ENCODE assay signal across 34 mouse cellular contexts in genomic region chr7:45107052-45107645, GRCm38 (mm10). TPM values are rescaled to one million over a fixed set of nuclear protein-coding genes. Genes with fewer than 3 reads are reported as not detected.
DNase-seq lines count a peak whose midpoint lies in the region; ATAC-seq and TF ChIP-seq lines count a peak whose summit lies in the region.
"Had no signal": no experiment of that assay in that cellular context is flagged by ENCODE, and none has a peak within 500 bp of the region (broad histone marks: within the 10 kb centered on the region; RNA-seq: fewer than 3 reads in every experiment).

No protein-coding gene starts in this region.

- no peaks in the 10 kb centered on the region for H3K36me3 ChIP-seq in hindbrain, embryonic 10.5 days
- H3K36me3 ChIP-seq in hindbrain, embryonic 13.5 days = no peaks in the 10 kb centered on the region
- no peaks in the 10 kb centered on the region for H3K36me3 ChIP-seq in ES-Bruce4 (ENCODE audit: control insufficient read depth, insufficient read depth, low read length, poor library complexity, severe bottlenecking)
- H3K36me3 ChIP-seq: forebrain, embryonic 12.5 days; heart, embryonic 10.5 days; heart, embryonic 15.5 days; hindbrain, embryonic 12.5 days; limb, embryonic 12.5 days; liver, embryonic 15.5 days; neural tube, embryonic 12.5 days had no signal

- H3K9ac ChIP-seq in hindbrain, embryonic 13.5 days = no peak overlapping the region
- 0 out of 2 replicates have a peak overlapping the region, but pooled peaks have one; percentile 4 for H3K9ac ChIP-seq in ES-Bruce4 (ENCODE audit: low read depth, poor library complexity, severe bottlenecking)
- H3K9ac ChIP-seq: forebrain, embryonic 12.5 days; heart, embryonic 15.5 days; hindbrain, embryonic 12.5 days; limb, embryonic 12.5 days; liver, embryonic 15.5 days; lung, embryonic 14.5 days; neural tube, embryonic 12.5 days had no signal

- H3K4me3 ChIP-seq in hindbrain, embryonic 10.5 days = no peak overlapping the region
- H3K4me3 ChIP-seq in hindbrain, embryonic 13.5 days = no peak overlapping the region
- peak overlapping the region; percentile 22; the same call in 1 of the 2 replicates for H3K4me3 ChIP-seq in ES-Bruce4 (ENCODE audit: low read depth, low read length)
- H3K4me3 ChIP-seq: erythroblast, embryonic 14.5 days; forebrain, embryonic 12.5 days; heart, embryonic 10.5 days; heart, embryonic 15.5 days; hindbrain, embryonic 12.5 days; limb, embryonic 12.5 days; liver, embryonic 15.5 days; megakaryocyte, embryonic 14.5 days; myocyte; neural tube, embryonic 12.5 days had no signal

- H3K4me1 ChIP-seq in hindbrain, embryonic 10.5 days (replicated peaks) = peaks cover 37% of the 10 kb centered on the region
- peaks cover 4% of the 10 kb centered on the region; the same call in 1 of the 2 replicates for H3K4me1 ChIP-seq in hindbrain, embryonic 13.5 days (replicated peaks)
- peaks cover 2% of the 10 kb centered on the region for H3K4me1 ChIP-seq in ES-Bruce4 (ENCODE audit: control insufficient read depth, insufficient read depth, low read length)

- TF ChIP-seq EP300 in ES-Bruce4 (IDR thresholded peaks at IDR 0.05; ENCODE audit: insufficient read depth, low read depth, low read length) = no peak

- no peak for ATAC-seq in hindbrain, embryonic 13.5 days (ENCODE audit: low FRiP score)
- peak; percentile 56 for ATAC-seq in common myeloid progenitor, adult 5-6 weeks (replicated peaks; ENCODE audit: low read depth, poor library complexity, severe bottlenecking)
- peak; percentile 35 for ATAC-seq in megakaryocyte progenitor cell, adult 5-6 weeks (replicated peaks; ENCODE audit: poor library complexity)
- ATAC-seq: intestine, embryonic 16.5 days; midbrain, embryonic 16.5 days had no signal

- no peak overlapping the region for H3K4me2 ChIP-seq in hindbrain, embryonic 13.5 days
- H3K4me2 ChIP-seq: forebrain, embryonic 12.5 days; heart, embryonic 15.5 days; hindbrain, embryonic 12.5 days; limb, embryonic 12.5 days; liver, embryonic 15.5 days; lung, embryonic 14.5 days had no signal

- H3K27me3 ChIP-seq in hindbrain, embryonic 10.5 days (ENCODE audit: insufficient read depth, poor library complexity, severe bottlenecking) = no peaks in the 10 kb centered on the region
- H3K27me3 ChIP-seq in hindbrain, embryonic 13.5 days = no peaks in the 10 kb centered on the region
- H3K27me3 ChIP-seq in ES-Bruce4 (ENCODE audit: control insufficient read depth, insufficient read depth, low read length, poor library complexity, severe bottlenecking) = no peaks in the 10 kb centered on the region
- H3K27me3 ChIP-seq: forebrain, embryonic 12.5 days; heart, embryonic 15.5 days; hindbrain, embryonic 12.5 days; limb, embryonic 12.5 days; liver, embryonic 15.5 days; neural tube, embryonic 12.5 days had no signal

- TF ChIP-seq POLR2A in ES-Bruce4 (IDR thresholded peaks at IDR 0.05; ENCODE audit: insufficient read depth, low read length) = no peak

- 48% methylated on average over 5 of the region's 5 CpGs for WGBS in hindbrain, embryonic 10.5 days
- WGBS in hindbrain, embryonic 13.5 days = 52% methylated on average over 5 of the region's 5 CpGs

- DNase-seq in hindbrain, embryonic 10.5 days (ENCODE audit: low spot score) = no peak
- DNase-seq in Muller cell, postnatal 12 days (ENCODE audit: inconsistent ontology term) = no peak
- DNase-seq in cerebellum, adult 9-11 months = no peak
- DNase-seq: adrenal gland, postnatal 10 days; cerebellum, adult 11 months; cerebellum, adult 9-10 months; gastrocnemius, postnatal 14 days; heart, adult 11 months; kidney, adult 9 months; kidney, postnatal 10 days; lung, embryonic 14.5 days; right cerebral cortex, adult 18-20 months; thymus, postnatal 4 days had no signal

- H3K27ac ChIP-seq in hindbrain, embryonic 10.5 days = peak overlapping the region; percentile 62
- no peak overlapping the region for H3K27ac ChIP-seq in hindbrain, embryonic 13.5 days
- H3K27ac ChIP-seq in ES-Bruce4 (ENCODE audit: insufficient read depth, low read length) = peak overlapping the region; percentile 67
- H3K27ac ChIP-seq: forebrain, embryonic 12.5 days; heart, embryonic 10.5 days; heart, embryonic 15.5 days; hindbrain, embryonic 12.5 days; liver, embryonic 15.5 days; neural tube, embryonic 12.5 days had no signal

- TF ChIP-seq CTCF in ES-Bruce4 (IDR thresholded peaks at IDR 0.05; ENCODE audit: low read depth, low read length) = no peak

- no peaks in the 10 kb centered on the region for H3K9me3 ChIP-seq in hindbrain, embryonic 10.5 days
- no peaks in the 10 kb centered on the region for H3K9me3 ChIP-seq in hindbrain, embryonic 13.5 days
- H3K9me3 ChIP-seq in ES-Bruce4 (replicated peaks; ENCODE audit: control insufficient read depth, insufficient read depth, low read length, poor library complexity, severe bottlenecking) = no peaks in the 10 kb centered on the region
- H3K9me3 ChIP-seq: forebrain, embryonic 12.5 days; heart, embryonic 10.5 days; heart, embryonic 15.5 days; hindbrain, embryonic 12.5 days; limb, embryonic 12.5 days; liver, embryonic 15.5 days; neural tube, embryonic 12.5 days had no signal

RNA-seq across cellular contexts. Expression of gene Fcgrt, which starts 3.5 kb away (rescaled TPM):
- 9.9 and 13.1 TPM in 2 replicates for polyA plus RNA-seq in hindbrain, embryonic 10.5 days (2016; fragmentation: Nextera tagmentation; extraction: Ambion mirVana)
- polyA plus RNA-seq in hindbrain, embryonic 13.5 days (2015; fragmentation: Nextera tagmentation; extraction: Ambion mirVana) = 26.9 and 28.3 TPM in 2 replicates
- 2.0 and 2.5 TPM in 2 replicates for polyA plus RNA-seq in ES-Bruce4 (2011; ENCODE audit: insufficient read depth, insufficient read length, low read depth, missing spikeins)
- 4.0 and 4.7 TPM in 2 replicates for total RNA-seq in common myeloid progenitor, adult 5-6 weeks (2017)
- total RNA-seq in megakaryocyte progenitor cell, adult 5-6 weeks (2015) = 0.54 and 0.62 TPM in 2 replicates
- total RNA-seq in megakaryocyte progenitor cell, adult 5-6 weeks (2017) = 3.9 TPM in 2 replicates

RNA-seq across cellular contexts. Expression of gene Rcn3, which starts 15.1 kb away (rescaled TPM):
- 127 and 135 TPM in 2 replicates for polyA plus RNA-seq in hindbrain, embryonic 10.5 days (2016; fragmentation: Nextera tagmentation; extraction: Ambion mirVana)
- 93.8 and 103 TPM in 2 replicates for polyA plus RNA-seq in hindbrain, embryonic 13.5 days (2015; fragmentation: Nextera tagmentation; extraction: Ambion mirVana)
- polyA plus RNA-seq in ES-Bruce4 (2011; ENCODE audit: insufficient read depth, insufficient read length, low read depth, missing spikeins) = 66.7 and 88.2 TPM in 2 replicates
- 23.2 and 37.1 TPM in 2 replicates for total RNA-seq in common myeloid progenitor, adult 5-6 weeks (2017)
- total RNA-seq in megakaryocyte progenitor cell, adult 5-6 weeks (2015) = 4.6 and 7.8 TPM in 2 replicates
- total RNA-seq in megakaryocyte progenitor cell, adult 5-6 weeks (2017) = 5.4 TPM in 2 replicates

RNA-seq across cellular contexts. Expression of gene Rps11, which starts 17.1 kb away (rescaled TPM):
- polyA plus RNA-seq in hindbrain, embryonic 10.5 days (2016; fragmentation: Nextera tagmentation; extraction: Ambion mirVana) = 1,526 and 1,700 TPM in 2 replicates
- polyA plus RNA-seq in hindbrain, embryonic 13.5 days (2015; fragmentation: Nextera tagmentation; extraction: Ambion mirVana) = 994 and 999 TPM in 2 replicates
- 2,753 and 2,969 TPM in 2 replicates for polyA plus RNA-seq in ES-Bruce4 (2011; ENCODE audit: insufficient read depth, insufficient read length, low read depth, missing spikeins)
- 1,473 and 1,910 TPM in 2 replicates for total RNA-seq in common myeloid progenitor, adult 5-6 weeks (2017)
- 3,046 and 3,197 TPM in 2 replicates for total RNA-seq in megakaryocyte progenitor cell, adult 5-6 weeks (2015)
- total RNA-seq in megakaryocyte progenitor cell, adult 5-6 weeks (2017) = 1,081 and 1,541 TPM in 2 replicates

RNA-seq across cellular contexts. Expression of gene Rpl13a, which starts 21.4 kb away (rescaled TPM):
- 1,174 and 1,234 TPM in 2 replicates for polyA plus RNA-seq in hindbrain, embryonic 10.5 days (2016; fragmentation: Nextera tagmentation; extraction: Ambion mirVana)
- 770 and 846 TPM in 2 replicates for polyA plus RNA-seq in hindbrain, embryonic 13.5 days (2015; fragmentation: Nextera tagmentation; extraction: Ambion mirVana)
- 3,729 and 4,020 TPM in 2 replicates for polyA plus RNA-seq in ES-Bruce4 (2011; ENCODE audit: insufficient read depth, insufficient read length, low read depth, missing spikeins)
- total RNA-seq in common myeloid progenitor, adult 5-6 weeks (2017) = 3,242 and 3,932 TPM in 2 replicates
- 2,930 and 3,118 TPM in 2 replicates for total RNA-seq in megakaryocyte progenitor cell, adult 5-6 weeks (2015)
- 3,320 and 3,859 TPM in 2 replicates for total RNA-seq in megakaryocyte progenitor cell, adult 5-6 weeks (2017)

RNA-seq across cellular contexts. Expression of gene Gm45713, which starts 28.9 kb away (rescaled TPM):
- polyA plus RNA-seq in hindbrain, embryonic 10.5 days (2016; fragmentation: Nextera tagmentation; extraction: Ambion mirVana) = 0.13 and 0.15 TPM in 2 replicates
- polyA plus RNA-seq in hindbrain, embryonic 13.5 days (2015; fragmentation: Nextera tagmentation; extraction: Ambion mirVana) = 0.14 TPM in 1 of 2 replicates, not detected in the other
- not detected in 2 replicates for polyA plus RNA-seq in ES-Bruce4 (2011; ENCODE audit: insufficient read depth, insufficient read length, low read depth, missing spikeins)
- not detected in 2 replicates for total RNA-seq in common myeloid progenitor, adult 5-6 weeks (2017)
- not detected in 2 replicates for total RNA-seq in megakaryocyte progenitor cell, adult 5-6 weeks (2015)
- total RNA-seq in megakaryocyte progenitor cell, adult 5-6 weeks (2017) = 1.4 TPM in 1 of 2 replicates, not detected in the other
- total RNA-seq: adrenal gland, postnatal 10 days; gastrocnemius, postnatal 14 days; heart, postnatal 25 days; layer of hippocampus, postnatal 10 days; left cerebral cortex, adult 18-20 months; left cerebral cortex, postnatal 14 days; liver, adult 2 months had no signal
- polyA plus RNA-seq: erythroblast, embryonic 14.5 days; heart, embryonic 15.5 days; hindbrain, embryonic 12.5 days; limb, embryonic 12.5 days; liver, adult 2 months; liver, embryonic 15.5 days; midbrain, embryonic 16.5 days; neural tube, embryonic 12.5 days had no signal
